Mouse (Mus musculus): Measurements from ENCODE around the gene Bspry. TPM values are rescaled to one million over a fixed set of nuclear protein-coding genes. Genes with fewer than 3 reads are reported as not detected.

Gene Bspry
- polyA plus RNA-seq (2015; fragmentation: Nextera tagmentation; extraction: Ambion mirVana) = 0.19 and 0.86 TPM in 2 replicates

GRCm38 (mm10) chr4:62479937-62480708, at the start of gene Bspry:
TSS of gene Bspry (plus strand) at chr4:62480053.

GRCm38 (mm10) chr4:62435081-62435480, 44.8 kb upstream of the Bspry start, which contains the start of gene Rnf183:
TSS of gene Rnf183 (minus strand) at chr4:62435252.

GRCm38 (mm10) chr4:62470598-62471051, 9.2 kb upstream of the Bspry start, which contains the start of gene Wdr31:
TSS of gene Wdr31 (minus strand) at chr4:62470896.

GRCm38 (mm10) chr4:62503374-62503970, 23.6 kb downstream of the Bspry start, which contains the start of gene Hdhd3:
TSS of gene Hdhd3 (minus strand) at chr4:62503467.

GRCm38 (mm10) chr4:62519849-62520233, 40.0 kb downstream of the Bspry start, which contains the start of gene Alad:
TSS of gene Alad (minus strand) at chr4:62519918.

GRCm38 (mm10) chr4:62524651-62525488, 45.0 kb downstream of the Bspry start, which contains the start of the genes Pole3 and 4933430I17Rik:
TSS of gene Pole3 (minus strand) at chr4:62525068.
TSS of gene 4933430I17Rik (plus strand) at chr4:62525369.

Other genes starting within 250 kb of the Bspry start
- gene Zfp37, start 249.0 kb upstream of the Bspry start, polyA plus RNA-seq (2015; fragmentation: Nextera tagmentation; extraction: Ambion mirVana) = 1.2 and 2.0 TPM in 2 replicates
- gene Slc31a2, start 217.5 kb upstream of the Bspry start, polyA plus RNA-seq (2015; fragmentation: Nextera tagmentation; extraction: Ambion mirVana) = 15.7 and 21.4 TPM in 2 replicates
- gene Fkbp15, start 119.5 kb upstream of the Bspry start, polyA plus RNA-seq (2015; fragmentation: Nextera tagmentation; extraction: Ambion mirVana) = 18.5 and 21.3 TPM in 2 replicates
- gene Slc31a1, start 119.3 kb upstream of the Bspry start, polyA plus RNA-seq (2015; fragmentation: Nextera tagmentation; extraction: Ambion mirVana) = 21.1 and 22.6 TPM in 2 replicates
- 89.9 and 92.8 TPM in 2 replicates for gene Cdc26, start 71.4 kb upstream of the Bspry start, polyA plus RNA-seq (2015; fragmentation: Nextera tagmentation; extraction: Ambion mirVana)
- gene Prpf4, start 71.3 kb upstream of the Bspry start, polyA plus RNA-seq (2015; fragmentation: Nextera tagmentation; extraction: Ambion mirVana) = 12.7 and 13.3 TPM in 2 replicates
- gene Rnf183, start 44.8 kb upstream of the Bspry start, polyA plus RNA-seq (2015; fragmentation: Nextera tagmentation; extraction: Ambion mirVana) = not detected in 2 replicates
- 2.2 and 2.6 TPM in 2 replicates for gene Wdr31, start 9.2 kb upstream of the Bspry start, polyA plus RNA-seq (2015; fragmentation: Nextera tagmentation; extraction: Ambion mirVana)
- 2.4 and 4.0 TPM in 2 replicates for gene Hdhd3, start 23.4 kb downstream of the Bspry start, polyA plus RNA-seq (2015; fragmentation: Nextera tagmentation; extraction: Ambion mirVana)
- 533 and 652 TPM in 2 replicates for gene Alad, start 39.9 kb downstream of the Bspry start, polyA plus RNA-seq (2015; fragmentation: Nextera tagmentation; extraction: Ambion mirVana)
- gene Pole3, start 45.0 kb downstream of the Bspry start, polyA plus RNA-seq (2015; fragmentation: Nextera tagmentation; extraction: Ambion mirVana) = 71.2 and 84.8 TPM in 2 replicates
- 0.08 and 0.18 TPM in 2 replicates for gene 4933430I17Rik, start 45.3 kb downstream of the Bspry start, polyA plus RNA-seq (2015; fragmentation: Nextera tagmentation; extraction: Ambion mirVana)
- 17.6 and 23.6 TPM in 2 replicates for gene Rgs3, start 79.8 kb downstream of the Bspry start, polyA plus RNA-seq (2015; fragmentation: Nextera tagmentation; extraction: Ambion mirVana)

Measured in spleen, postnatal 0 days (tissue).